Mouse (Mus musculus) heart, postnatal 4 days (tissue): ENCODE measurements around the gene Olfr263. TPM values are rescaled to one million over a fixed set of nuclear protein-coding genes. Genes with fewer than 3 reads are reported as not detected.

Experiments used
- total RNA-seq, 2 experiments: library from RNA; stranded (reverse); gene quantifications; 2 replicates each; pipeline ENCODE4 v1.2.3; 2021

Gene Olfr263
- total RNA-seq, 2 experiments from 2014 or later, result not detected

Other genes starting within 250 kb of the Olfr263 start
- not detected for gene Olfr1370, start 54.7 kb upstream of the Olfr263 start, total RNA-seq
- not detected for gene Olfr1369-ps1, start 18.2 kb upstream of the Olfr263 start, total RNA-seq
- gene Olfr1368, start 16.2 kb downstream of the Olfr263 start, total RNA-seq, result not detected
- gene Trim27, start 49.8 kb downstream of the Olfr263 start, total RNA-seq, result 10 to 100 TPM; 43.2 to 43.9 TPM
- not detected for gene Gpx5, start 163.1 kb downstream of the Olfr263 start, total RNA-seq
- not detected for gene Gpx6, start 182.5 kb downstream of the Olfr263 start, total RNA-seq
- gene Olfr1367, start 217.3 kb downstream of the Olfr263 start, total RNA-seq, result not detected
- gene Zscan12, start 233.2 kb downstream of the Olfr263 start, total RNA-seq, result 1 to 10 TPM; 6.6 to 7.5 TPM